Mouse (Mus musculus): Measurements from ENCODE around the gene Dennd1b.

GRCm38 (mm10) chr1:138965511-138965910 is 2.3 kb downstream of the Dennd1b start:
- TF ChIP-seq CTCF (IDR thresholded peaks at IDR 0.05; ENCODE audit: borderline replicate concordance, insufficient read depth, low read depth, low read length): no peak
- no peak for TF ChIP-seq POLR2A (IDR thresholded peaks at IDR 0.05; ENCODE audit: borderline replicate concordance, insufficient read depth, low read length)
